In the genomic region with DNA sequence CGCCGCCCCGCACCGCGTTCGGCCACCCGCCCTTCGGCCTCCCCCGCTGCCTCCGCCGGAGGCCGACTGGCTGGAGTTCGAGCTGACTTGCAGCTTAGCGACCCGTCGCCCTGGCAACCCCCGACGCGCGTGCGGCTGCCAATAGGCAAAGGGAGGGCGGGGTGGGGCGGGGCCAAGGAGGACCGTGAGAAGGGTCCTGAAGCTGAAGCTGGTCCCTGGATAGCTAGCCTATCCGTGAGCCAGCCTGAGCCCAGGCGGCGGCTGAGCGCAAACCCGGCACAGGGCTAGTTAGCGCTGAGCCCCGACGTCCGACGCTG, we compare ENCODE assay signal across 7 mouse cellular contexts. TPM values are rescaled to one million over a fixed set of nuclear protein-coding genes. Genes with fewer than 3 reads are reported as not detected.
DNase-seq lines count a peak whose midpoint lies in the region; ATAC-seq lines count a peak whose summit lies in the region.

No protein-coding gene starts in this region.

- peak overlapping the region; percentile 38; the same call in 1 of the 2 replicates for H3K9ac ChIP-seq in embryonic facial prominence, embryonic 12.5 days
- peak overlapping the region; percentile 71 for H3K9ac ChIP-seq in hindbrain, embryonic 13.5 days
- H3K9ac ChIP-seq in limb, embryonic 12.5 days (replicated peaks): 0 out of 2 replicates have a peak overlapping the region, but pooled peaks have one; percentile 34
- H3K9ac ChIP-seq in midbrain, embryonic 13.5 days (replicated peaks): peak overlapping the region; percentile 63; the same call in 1 of the 2 replicates

- peak overlapping the region; percentile 48 for H3K4me3 ChIP-seq in embryonic facial prominence, embryonic 12.5 days
- H3K4me3 ChIP-seq in hindbrain, embryonic 13.5 days: peak overlapping the region; percentile 50
- peak overlapping the region; percentile 58 for H3K4me3 ChIP-seq in limb, embryonic 12.5 days (replicated peaks)
- peak overlapping the region; percentile 49 for H3K4me3 ChIP-seq in midbrain, embryonic 13.5 days (replicated peaks)

- peaks cover 87% of the 10 kb centered on the region for H3K27me3 ChIP-seq in embryonic facial prominence, embryonic 12.5 days
- peaks cover 90% of the 10 kb centered on the region for H3K27me3 ChIP-seq in hindbrain, embryonic 13.5 days
- H3K27me3 ChIP-seq in limb, embryonic 12.5 days: peaks cover 100% of the 10 kb centered on the region
- peaks cover 83% of the 10 kb centered on the region for H3K27me3 ChIP-seq in midbrain, embryonic 13.5 days

- H3K36me3 ChIP-seq in embryonic facial prominence, embryonic 12.5 days: no peaks in the 10 kb centered on the region
- H3K36me3 ChIP-seq in hindbrain, embryonic 13.5 days: no peaks in the 10 kb centered on the region
- H3K36me3 ChIP-seq in limb, embryonic 12.5 days: no peaks in the 10 kb centered on the region
- no peaks in the 10 kb centered on the region for H3K36me3 ChIP-seq in midbrain, embryonic 13.5 days

- WGBS in embryonic facial prominence, embryonic 12.5 days: under 1% methylated on average over 32 of the region's 34 CpGs
- WGBS in hindbrain, embryonic 13.5 days: 0% methylated on average over 32 of the region's 34 CpGs
- WGBS in limb, embryonic 12.5 days: under 1% methylated on average over 22 of the region's 34 CpGs
- under 1% methylated on average over 34 of the region's 34 CpGs for WGBS in midbrain, embryonic 13.5 days

- peak overlapping the region; percentile 4; the same call in 1 of the 2 replicates for H3K27ac ChIP-seq in embryonic facial prominence, embryonic 12.5 days
- H3K27ac ChIP-seq in hindbrain, embryonic 13.5 days: no peak overlapping the region
- no peak overlapping the region for H3K27ac ChIP-seq in limb, embryonic 12.5 days
- H3K27ac ChIP-seq in midbrain, embryonic 13.5 days: no peak overlapping the region

- H3K9me3 ChIP-seq in embryonic facial prominence, embryonic 12.5 days: no peaks in the 10 kb centered on the region
- H3K9me3 ChIP-seq in hindbrain, embryonic 13.5 days: no peaks in the 10 kb centered on the region
- no peaks in the 10 kb centered on the region for H3K9me3 ChIP-seq in limb, embryonic 12.5 days
- H3K9me3 ChIP-seq in midbrain, embryonic 13.5 days: no peaks in the 10 kb centered on the region

- H3K4me1 ChIP-seq in embryonic facial prominence, embryonic 12.5 days: 0 out of 2 replicates have a peak, but pooled peaks cover 8% of the 10 kb centered on the region
- peaks cover 39% of the 10 kb centered on the region for H3K4me1 ChIP-seq in hindbrain, embryonic 13.5 days (replicated peaks)
- peaks cover 26% of the 10 kb centered on the region for H3K4me1 ChIP-seq in limb, embryonic 12.5 days (replicated peaks)
- peaks cover 44% of the 10 kb centered on the region for H3K4me1 ChIP-seq in midbrain, embryonic 13.5 days (replicated peaks)

- ATAC-seq in embryonic facial prominence, embryonic 12.5 days (ENCODE audit: insufficient number of reproducible peaks, insufficient read depth, low FRiP score, low TSS enrichment): peak; percentile 93
- peak; percentile 91 for ATAC-seq in hindbrain, embryonic 13.5 days (ENCODE audit: low FRiP score)
- peak; percentile 93 for ATAC-seq in limb, embryonic 12.5 days (ENCODE audit: insufficient number of reproducible peaks, insufficient read depth, low FRiP score, low TSS enrichment, low read depth)
- peak; percentile 93 for ATAC-seq in midbrain, embryonic 13.5 days

- peak; percentile 52 for DNase-seq in urinary bladder, postnatal 14 days (ENCODE audit: low spot score)
- DNase-seq in urinary bladder, postnatal 10 days (ENCODE audit: low spot score): no peak
- peak; percentile 61 for DNase-seq in thymus, postnatal 4 days

- peak overlapping the region; percentile 91 for H3K4me2 ChIP-seq in embryonic facial prominence, embryonic 12.5 days (replicated peaks)
- H3K4me2 ChIP-seq in hindbrain, embryonic 13.5 days: peak overlapping the region; percentile 83
- H3K4me2 ChIP-seq in limb, embryonic 12.5 days: peak overlapping the region; percentile 94
- peak overlapping the region; percentile 83 for H3K4me2 ChIP-seq in midbrain, embryonic 13.5 days (replicated peaks)

RNA-seq across cellular contexts. Expression of gene Lrrc10b, which starts 0.2 kb away (rescaled TPM):
- polyA plus RNA-seq in embryonic facial prominence, embryonic 12.5 days (2016; fragmentation: Nextera tagmentation; extraction: Ambion mirVana): 0.52 and 0.59 TPM in 2 replicates
- 0.53 and 1.1 TPM in 2 replicates for polyA plus RNA-seq in hindbrain, embryonic 13.5 days (2015; fragmentation: Nextera tagmentation; extraction: Ambion mirVana)
- polyA plus RNA-seq in limb, embryonic 12.5 days (2016; fragmentation: Nextera tagmentation; extraction: Ambion mirVana): 0.10 and 0.26 TPM in 2 replicates
- 0.71 and 0.76 TPM in 2 replicates for polyA plus RNA-seq in midbrain, embryonic 13.5 days (2015; fragmentation: Nextera tagmentation; extraction: Ambion mirVana)

RNA-seq across cellular contexts. Expression of gene Ppp1r32, which starts 25.3 kb away (rescaled TPM):
- 0.14 and 0.17 TPM in 2 replicates for polyA plus RNA-seq in embryonic facial prominence, embryonic 12.5 days (2016; fragmentation: Nextera tagmentation; extraction: Ambion mirVana)
- 1.1 and 3.0 TPM in 2 replicates for polyA plus RNA-seq in hindbrain, embryonic 13.5 days (2015; fragmentation: Nextera tagmentation; extraction: Ambion mirVana)
- not detected in 2 replicates for polyA plus RNA-seq in limb, embryonic 12.5 days (2016; fragmentation: Nextera tagmentation; extraction: Ambion mirVana)
- 1.0 and 1.6 TPM in 2 replicates for polyA plus RNA-seq in midbrain, embryonic 13.5 days (2015; fragmentation: Nextera tagmentation; extraction: Ambion mirVana)
